Mouse (Mus musculus): Measurements from ENCODE around the gene Ralbp1. TPM values are rescaled to one million over a fixed set of nuclear protein-coding genes. Genes with fewer than 3 reads are reported as not detected.

Gene Ralbp1
- polyA plus RNA-seq, 2 experiments: 15.7 to 36.0 TPM

DNA sequence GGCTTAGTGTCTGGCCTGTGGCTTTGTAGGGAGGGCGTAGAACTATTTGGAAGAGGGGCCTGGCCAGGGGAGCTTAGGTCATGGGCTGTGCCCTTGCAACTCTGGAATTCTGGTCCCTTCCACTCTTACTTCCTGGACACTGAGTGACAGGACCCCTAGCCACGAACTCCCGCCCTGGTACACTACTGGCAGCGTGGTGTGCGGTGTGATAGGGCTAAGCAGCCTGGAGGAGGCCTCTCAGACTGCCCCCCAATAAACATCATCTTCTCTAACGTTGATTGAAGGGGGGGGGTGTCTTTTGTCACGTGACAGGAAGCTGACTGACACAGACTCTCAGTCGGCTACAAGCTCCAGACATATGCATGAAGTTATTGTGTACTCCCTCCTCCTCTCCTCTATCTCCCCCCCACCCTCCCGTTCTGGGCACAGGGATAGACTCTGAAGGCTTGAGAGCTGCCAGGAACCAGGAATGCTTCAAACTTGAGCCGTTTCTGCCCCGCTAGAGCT is 21.4 kb upstream of the Ralbp1 start:
- peak; percentile 65 for ATAC-seq (ENCODE audit: insufficient read depth)
- no peak for TF ChIP-seq CTCF (IDR thresholded peaks at IDR 0.05; ENCODE audit: low read depth)
- TF ChIP-seq EP300 (IDR thresholded peaks at IDR 0.05; ENCODE audit: low read depth): no peak
- WGBS (ENCODE audit: insufficient replicate concordance): 22% methylated on average over 11 of the region's 11 CpGs
- H3K9ac ChIP-seq (replicated peaks): no peak overlapping the region
- no peak overlapping the region for H3K27ac ChIP-seq
- no peak for DNase-seq (ENCODE audit: low read depth in 3 of 3, low spot score in 3 of 3)
- no peaks in the 10 kb centered on the region for H3K36me3 ChIP-seq (replicated peaks; ENCODE audit: control insufficient read depth, insufficient read depth, low read depth)
- peak overlapping the region; percentile 27 for H3K4me2 ChIP-seq (ENCODE audit: low read depth)
- H3K27me3 ChIP-seq (ENCODE audit: control insufficient read depth, insufficient read depth, low read length): no peaks in the 10 kb centered on the region
- H3K9me3 ChIP-seq (ENCODE audit: control insufficient read depth, low read length): no peaks in the 10 kb centered on the region; the same call in 1 of the 2 replicates
- H3K4me3 ChIP-seq (ENCODE audit: insufficient read depth in 1 of 2, low read depth in 2 of 2, low read length in 2 of 2): peak overlapping the region in 1 of 2 experiments; percentile 1; a peak in 1 of 4 replicates
- peaks cover 0 to 2% of the 10 kb centered on the region in 2 experiments; a peak in 2 of 4 replicates for H3K4me1 ChIP-seq (replicated peaks; ENCODE audit: control insufficient read depth in 2 of 2, insufficient read depth in 2 of 2, low read length in 1 of 2)

DNA sequence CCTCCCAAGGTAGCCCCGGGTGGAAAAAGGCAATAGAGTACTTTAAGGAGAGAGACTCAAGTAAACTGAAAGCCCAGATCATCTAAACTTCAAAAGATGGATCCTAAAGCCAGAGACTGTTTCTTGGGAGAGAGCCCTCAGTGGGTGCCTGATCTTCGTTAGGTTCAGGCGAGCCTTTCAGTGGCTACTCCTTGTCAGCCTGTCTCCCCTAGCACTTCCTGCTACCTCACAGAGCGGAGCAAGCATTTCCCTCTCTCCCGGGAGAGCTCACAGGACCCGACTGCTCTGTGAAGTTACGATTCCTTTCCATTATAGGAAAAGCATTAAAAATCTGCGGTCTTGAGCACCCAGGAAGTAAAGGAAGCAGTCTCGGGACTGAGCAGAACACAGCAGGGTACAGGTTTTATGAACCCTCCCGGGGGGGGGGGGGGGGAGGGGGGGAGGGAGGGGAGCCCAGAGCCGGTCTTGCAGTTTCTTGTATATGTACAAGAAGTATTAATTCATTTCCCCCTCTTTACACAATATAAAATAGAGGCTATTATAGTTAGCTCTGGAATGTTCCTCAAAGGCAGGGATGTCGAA is 20.8 kb upstream of the Ralbp1 start:
- H3K4me3 ChIP-seq (ENCODE audit: insufficient read depth in 1 of 2, low read depth in 2 of 2, low read length in 2 of 2): no peak overlapping the region

DNA sequence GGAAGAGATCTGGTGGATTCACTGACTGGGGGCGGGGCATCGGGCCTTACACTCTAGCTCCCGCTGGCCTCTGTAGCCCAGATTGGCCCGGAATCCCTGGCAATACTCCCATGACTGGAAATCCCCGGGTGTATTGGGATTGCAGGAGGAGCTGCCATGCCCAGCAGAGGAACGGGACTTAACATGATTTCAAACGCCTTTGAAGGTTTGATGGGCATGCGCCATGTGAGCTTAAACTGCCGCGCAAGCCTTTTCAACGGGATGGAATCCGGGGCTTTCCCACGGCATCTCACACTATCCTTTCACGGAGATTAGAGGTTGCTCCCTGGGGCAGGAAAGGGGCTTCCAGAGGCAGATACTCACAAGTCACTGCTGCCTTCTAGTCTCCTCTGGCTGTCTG is 19.6 kb upstream of the Ralbp1 start:
- WGBS (ENCODE audit: insufficient replicate concordance): 81% methylated on average over 14 of the region's 14 CpGs
- ATAC-seq (ENCODE audit: insufficient read depth): no peak

More for the DNA sequence above, 20.8 kb upstream of the Ralbp1 start:
- H3K4me1 ChIP-seq (replicated peaks; ENCODE audit: control insufficient read depth in 2 of 2, insufficient read depth in 2 of 2, low read length in 1 of 2): peaks cover 0 to 2% of the 10 kb centered on the region in 2 experiments; a peak in 2 of 4 replicates
- H3K27me3 ChIP-seq (ENCODE audit: control insufficient read depth, insufficient read depth, low read length): no peaks in the 10 kb centered on the region
- no peaks in the 10 kb centered on the region for H3K36me3 ChIP-seq (replicated peaks; ENCODE audit: control insufficient read depth, insufficient read depth, low read depth)
- no peak overlapping the region for H3K9ac ChIP-seq (replicated peaks)
- DNase-seq (ENCODE audit: low read depth in 3 of 3, low spot score in 3 of 3) (no peak), ATAC-seq (ENCODE audit: insufficient read depth) (no peak)
- TF ChIP-seq EP300 (IDR thresholded peaks at IDR 0.05; ENCODE audit: low read depth) (no peak), CTCF (IDR thresholded peaks at IDR 0.05; ENCODE audit: low read depth) (no peak)
- peak overlapping the region; percentile 27 for H3K4me2 ChIP-seq (ENCODE audit: low read depth)
- WGBS (ENCODE audit: insufficient replicate concordance): 22% methylated on average over 12 of the region's 12 CpGs
- H3K27ac ChIP-seq: no peak overlapping the region
- no peaks in the 10 kb centered on the region; the same call in 1 of the 2 replicates for H3K9me3 ChIP-seq (ENCODE audit: control insufficient read depth, low read length)

DNA sequence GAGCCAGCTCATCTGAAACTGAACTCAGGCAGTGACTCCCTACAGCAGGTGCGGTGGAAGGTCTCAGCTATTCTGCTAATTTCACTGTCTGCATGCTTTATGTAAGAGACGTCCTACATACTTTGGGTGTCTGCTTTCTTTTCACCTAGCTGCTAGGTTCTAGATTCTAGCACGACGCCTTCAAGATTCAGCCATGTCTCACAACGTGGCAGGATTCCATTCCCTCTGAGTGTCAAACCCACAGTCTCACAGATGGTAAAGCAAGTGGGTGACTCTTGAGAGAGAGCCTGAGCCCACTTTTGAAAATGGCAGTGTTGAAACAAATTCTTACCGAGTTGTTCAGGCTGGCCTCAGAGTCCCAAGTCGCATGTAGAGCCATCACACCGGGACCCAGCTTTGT is 18.2 kb upstream of the Ralbp1 start:
- no peak for DNase-seq (ENCODE audit: low read depth in 3 of 3, low spot score in 3 of 3)
- peaks cover 0 to 2% of the 10 kb centered on the region in 2 experiments; a peak in 2 of 4 replicates for H3K4me1 ChIP-seq (replicated peaks; ENCODE audit: control insufficient read depth in 2 of 2, insufficient read depth in 2 of 2, low read length in 1 of 2)
- H3K9me3 ChIP-seq (ENCODE audit: control insufficient read depth, low read length): no peaks in the 10 kb centered on the region; the same call in 1 of the 2 replicates
- no peaks in the 10 kb centered on the region for H3K27me3 ChIP-seq (ENCODE audit: control insufficient read depth, insufficient read depth, low read length)
- H3K9ac ChIP-seq (replicated peaks): no peak overlapping the region
- no peak overlapping the region for H3K27ac ChIP-seq
- TF ChIP-seq EP300 (IDR thresholded peaks at IDR 0.05; ENCODE audit: low read depth) (no peak), CTCF (IDR thresholded peaks at IDR 0.05; ENCODE audit: low read depth) (no peak)
- H3K36me3 ChIP-seq (replicated peaks; ENCODE audit: control insufficient read depth, insufficient read depth, low read depth): no peaks in the 10 kb centered on the region
- H3K4me2 ChIP-seq (ENCODE audit: low read depth): no peak overlapping the region
- WGBS (ENCODE audit: insufficient replicate concordance): 82% methylated on average over 8 of the region's 8 CpGs
- no peak for ATAC-seq (ENCODE audit: insufficient read depth)
- H3K4me3 ChIP-seq (ENCODE audit: insufficient read depth in 1 of 2, low read depth in 2 of 2, low read length in 2 of 2): no peak overlapping the region

More for the DNA sequence above, 19.6 kb upstream of the Ralbp1 start:
- no peak overlapping the region for H3K4me2 ChIP-seq (ENCODE audit: low read depth)
- DNase-seq (ENCODE audit: low read depth in 3 of 3, low spot score in 3 of 3): no peak
- H3K27me3 ChIP-seq (ENCODE audit: control insufficient read depth, insufficient read depth, low read length): no peaks in the 10 kb centered on the region
- no peak overlapping the region for H3K9ac ChIP-seq (replicated peaks)
- H3K4me3 ChIP-seq (ENCODE audit: insufficient read depth in 1 of 2, low read depth in 2 of 2, low read length in 2 of 2): no peak overlapping the region
- no peaks in the 10 kb centered on the region for H3K36me3 ChIP-seq (replicated peaks; ENCODE audit: control insufficient read depth, insufficient read depth, low read depth)
- peaks cover 0 to 2% of the 10 kb centered on the region in 2 experiments; a peak in 2 of 4 replicates for H3K4me1 ChIP-seq (replicated peaks; ENCODE audit: control insufficient read depth in 2 of 2, insufficient read depth in 2 of 2, low read length in 1 of 2)
- no peaks in the 10 kb centered on the region; the same call in 1 of the 2 replicates for H3K9me3 ChIP-seq (ENCODE audit: control insufficient read depth, low read length)
- TF ChIP-seq EP300 (IDR thresholded peaks at IDR 0.05; ENCODE audit: low read depth) (no peak), CTCF (IDR thresholded peaks at IDR 0.05; ENCODE audit: low read depth) (no peak)
- H3K27ac ChIP-seq: no peak overlapping the region

DNA sequence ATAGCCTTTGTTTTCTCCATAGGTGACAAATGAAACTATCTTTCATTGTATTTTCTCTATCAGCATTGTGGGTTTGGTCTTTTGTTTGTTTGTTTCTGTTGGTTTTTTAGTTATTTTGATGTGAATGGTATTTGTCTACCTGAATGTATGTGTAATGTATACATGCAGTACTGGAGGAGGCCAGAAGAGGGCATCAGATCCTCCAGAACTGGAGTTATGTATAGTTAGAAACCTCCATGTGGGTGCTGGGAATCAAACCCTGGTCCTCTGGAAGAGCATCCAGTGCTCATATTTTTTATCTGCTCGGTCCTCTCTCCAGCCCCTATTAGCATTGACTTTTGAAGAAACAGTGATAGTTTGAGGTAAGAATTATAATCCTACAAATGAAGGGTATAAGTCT is 17.4 kb upstream of the Ralbp1 start:
- no peak overlapping the region for H3K27ac ChIP-seq
- peaks cover 0 to 2% of the 10 kb centered on the region in 2 experiments; a peak in 2 of 4 replicates for H3K4me1 ChIP-seq (replicated peaks; ENCODE audit: control insufficient read depth in 2 of 2, insufficient read depth in 2 of 2, low read length in 1 of 2)
- H3K4me2 ChIP-seq (ENCODE audit: low read depth): no peak overlapping the region
- peak; percentile 30; the same call in 1 of the 2 replicates for TF ChIP-seq CTCF (IDR thresholded peaks at IDR 0.05; ENCODE audit: low read depth)
- no peak for TF ChIP-seq EP300 (IDR thresholded peaks at IDR 0.05; ENCODE audit: low read depth)
- ATAC-seq (ENCODE audit: insufficient read depth) (no peak), DNase-seq (ENCODE audit: low read depth in 3 of 3, low spot score in 3 of 3) (no peak)
- H3K4me3 ChIP-seq (ENCODE audit: insufficient read depth in 1 of 2, low read depth in 2 of 2, low read length in 2 of 2): no peak overlapping the region
- no peaks in the 10 kb centered on the region; the same call in 1 of the 2 replicates for H3K9me3 ChIP-seq (ENCODE audit: control insufficient read depth, low read length)
- no peaks in the 10 kb centered on the region for H3K27me3 ChIP-seq (ENCODE audit: control insufficient read depth, insufficient read depth, low read length)
- no peak overlapping the region for H3K9ac ChIP-seq (replicated peaks)
- WGBS (ENCODE audit: insufficient replicate concordance): 79% methylated on average over 1 of the region's 1 CpGs
- no peaks in the 10 kb centered on the region for H3K36me3 ChIP-seq (replicated peaks; ENCODE audit: control insufficient read depth, insufficient read depth, low read depth)
